Mouse (Mus musculus): ENCODE results near the gene Olfr463.

DNA sequence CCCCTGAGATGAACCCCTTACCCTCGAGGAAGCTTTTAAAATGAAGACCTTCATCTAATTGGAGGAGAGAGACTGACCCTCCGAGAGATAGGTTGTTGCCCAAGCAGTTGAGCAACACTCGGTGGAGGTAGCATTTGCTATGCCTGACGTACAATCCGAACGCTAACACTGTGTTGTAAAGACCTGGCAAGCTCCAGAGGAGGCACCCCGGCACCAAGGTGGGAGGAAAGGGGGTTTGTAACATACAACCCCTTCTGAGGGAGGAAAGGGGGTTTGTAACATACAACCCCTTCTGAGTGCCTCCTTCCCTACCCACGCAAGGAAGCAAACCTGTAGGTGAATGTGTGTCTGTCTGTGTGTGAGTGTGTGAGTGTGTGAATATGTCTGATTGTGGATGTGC lies 25.4 kb downstream of the Olfr463 start:
- TF ChIP-seq CTCF (IDR thresholded peaks at IDR 0.05; ENCODE audit: low read depth) (no peak), EP300 (IDR thresholded peaks at IDR 0.05; ENCODE audit: low read depth) (no peak)

All from heart, postnatal 0 days (tissue).